Mouse (Mus musculus) CD8-positive naive resting alpha-beta T cell, adult 2 months (primary cell): Measurements from ENCODE around the gene Slc38a10.

Experiments used
- DNase-seq, 2 experiments: peaks; one replicate each; pipeline ENCODE4 v3.0.0; 2022; ENCODE audit warnings: low read depth in 2 of 2, low spot score in 2 of 2

Slc38a10 gene

GRCm38 (mm10) chr11:120063326-120063725, 87.8 kb downstream of the Slc38a10 start:
- no peak for DNase-seq

GRCm38 (mm10) chr11:120060634-120061033, 90.5 kb downstream of the Slc38a10 start:
- no peak for DNase-seq

GRCm38 (mm10) chr11:120055953-120056732, 95.0 kb downstream of the Slc38a10 start:
- DNase-seq = no peak
